Mouse (Mus musculus): ENCODE data around the gene Cpn1. TPM values are rescaled to one million over a fixed set of nuclear protein-coding genes. Genes with fewer than 3 reads are reported as not detected.

Cpn1 gene
- polyA plus RNA-seq, 1 experiment from 2014 or later = 0.14 TPM

- Histone ChIP-seq H3K36me3 (ENCODE audit: control insufficient read depth, insufficient read depth, low read length) (no peaks in the 10 kb centered on the region), H3K9me3 (ENCODE audit: control insufficient read depth, low read length) (no peaks in the 10 kb centered on the region), H3K27me3 (ENCODE audit: control insufficient read depth, insufficient read depth, low read length) (no peaks in the 10 kb centered on the region), H3K4me3 (ENCODE audit: low read depth, low read length) (no peak overlapping the region), H3K9ac (ENCODE audit: low read length) (no peak overlapping the region), H3K27ac (ENCODE audit: low read depth, low read length) (no peak overlapping the region), H3K4me1 (ENCODE audit: control insufficient read depth, insufficient read depth, low read length) (no peaks in the 10 kb centered on the region), H3K4me2 (no peak overlapping the region)
- DNase-seq (ENCODE audit: low spot score, missing footprints) (no peak), ATAC-seq (ENCODE audit: low FRiP score) (no peak)
- 89% methylated on average over 11 of the region's 11 CpGs for WGBS
Observed at GRCm38 (mm10) chr19:43998802-43999527, 12.6 kb upstream of the Cpn1 start.

GRCm38 (mm10) chr19:43998101-43998500 lies 11.7 kb upstream of the Cpn1 start:
- WGBS = 87% methylated on average over 10 of the region's 10 CpGs
- H3K27me3 ChIP-seq (ENCODE audit: control insufficient read depth, insufficient read depth, low read length) = no peaks in the 10 kb centered on the region
- no peaks in the 10 kb centered on the region for H3K36me3 ChIP-seq (ENCODE audit: control insufficient read depth, insufficient read depth, low read length)
- H3K9me3 ChIP-seq (ENCODE audit: control insufficient read depth, low read length) = no peaks in the 10 kb centered on the region
- no peak for ATAC-seq (ENCODE audit: low FRiP score)
- no peak overlapping the region for H3K27ac ChIP-seq (ENCODE audit: low read depth, low read length)
- no peaks in the 10 kb centered on the region for H3K4me1 ChIP-seq (ENCODE audit: control insufficient read depth, insufficient read depth, low read length)
- H3K9ac ChIP-seq (ENCODE audit: low read length) = no peak overlapping the region
- H3K4me2 ChIP-seq = no peak overlapping the region
- H3K4me3 ChIP-seq (ENCODE audit: low read depth, low read length) = no peak overlapping the region
- no peak for DNase-seq (ENCODE audit: low spot score, missing footprints)

GRCm38 (mm10) chr19:43995427-43995826 lies 9.1 kb upstream of the Cpn1 start:
- H3K4me3 ChIP-seq (ENCODE audit: low read depth, low read length) = no peak overlapping the region
- 81% methylated on average over 7 of the region's 7 CpGs for WGBS
- ATAC-seq (ENCODE audit: low FRiP score) (no peak), DNase-seq (ENCODE audit: low spot score, missing footprints) (no peak)
- no peak overlapping the region for H3K4me2 ChIP-seq
- H3K27ac ChIP-seq (ENCODE audit: low read depth, low read length) = no peak overlapping the region
- no peaks in the 10 kb centered on the region for H3K4me1 ChIP-seq (ENCODE audit: control insufficient read depth, insufficient read depth, low read length)
- no peak overlapping the region for H3K9ac ChIP-seq (ENCODE audit: low read length)
- H3K36me3 ChIP-seq (ENCODE audit: control insufficient read depth, insufficient read depth, low read length) = no peaks in the 10 kb centered on the region
- no peaks in the 10 kb centered on the region for H3K27me3 ChIP-seq (ENCODE audit: control insufficient read depth, insufficient read depth, low read length)
- no peaks in the 10 kb centered on the region for H3K9me3 ChIP-seq (ENCODE audit: control insufficient read depth, low read length)

- Histone ChIP-seq H3K27ac (ENCODE audit: low read depth, low read length) (no peak overlapping the region), H3K4me3 (ENCODE audit: low read depth, low read length) (no peak overlapping the region), H3K36me3 (ENCODE audit: control insufficient read depth, insufficient read depth, low read length) (no peaks in the 10 kb centered on the region), H3K27me3 (ENCODE audit: control insufficient read depth, insufficient read depth, low read length) (no peaks in the 10 kb centered on the region), H3K4me2 (no peak overlapping the region), H3K4me1 (ENCODE audit: control insufficient read depth, insufficient read depth, low read length) (no peaks in the 10 kb centered on the region), H3K9ac (ENCODE audit: low read length) (no peak overlapping the region), H3K9me3 (ENCODE audit: control insufficient read depth, low read length) (no peaks in the 10 kb centered on the region)
- peak; percentile 70 for DNase-seq (ENCODE audit: low spot score, missing footprints)
- no peak for ATAC-seq (ENCODE audit: low FRiP score)
- 70% methylated on average over 4 of the region's 4 CpGs for WGBS
Observed at GRCm38 (mm10) chr19:43992464-43992863, 6.1 kb upstream of the Cpn1 start.

- Histone ChIP-seq H3K4me3 (ENCODE audit: low read depth, low read length) (no peak overlapping the region), H3K36me3 (ENCODE audit: control insufficient read depth, insufficient read depth, low read length) (no peaks in the 10 kb centered on the region), H3K27ac (ENCODE audit: low read depth, low read length) (no peak overlapping the region), H3K9ac (ENCODE audit: low read length) (no peak overlapping the region), H3K9me3 (ENCODE audit: control insufficient read depth, low read length) (no peaks in the 10 kb centered on the region), H3K4me1 (ENCODE audit: control insufficient read depth, insufficient read depth, low read length) (no peaks in the 10 kb centered on the region), H3K4me2 (no peak overlapping the region), H3K27me3 (ENCODE audit: control insufficient read depth, insufficient read depth, low read length) (no peaks in the 10 kb centered on the region)
- DNase-seq (ENCODE audit: low spot score, missing footprints) (peak; percentile 61), ATAC-seq (ENCODE audit: low FRiP score) (no peak)
- WGBS = 79% methylated on average over 8 of the region's 8 CpGs
Observed at GRCm38 (mm10) chr19:43990362-43990761, 4.0 kb upstream of the Cpn1 start.

- H3K4me2 ChIP-seq = no peak overlapping the region
- ATAC-seq (ENCODE audit: low FRiP score) (no peak), DNase-seq (ENCODE audit: low spot score, missing footprints) (no peak)
- no peak overlapping the region for H3K27ac ChIP-seq (ENCODE audit: low read depth, low read length)
- 95% methylated on average over 5 of the region's 5 CpGs for WGBS
- no peaks in the 10 kb centered on the region for H3K9me3 ChIP-seq (ENCODE audit: control insufficient read depth, low read length)
- no peak overlapping the region for H3K4me3 ChIP-seq (ENCODE audit: low read depth, low read length)
- no peaks in the 10 kb centered on the region for H3K27me3 ChIP-seq (ENCODE audit: control insufficient read depth, insufficient read depth, low read length)
- no peaks in the 10 kb centered on the region for H3K36me3 ChIP-seq (ENCODE audit: control insufficient read depth, insufficient read depth, low read length)
- H3K4me1 ChIP-seq (ENCODE audit: control insufficient read depth, insufficient read depth, low read length) = no peaks in the 10 kb centered on the region
- no peak overlapping the region for H3K9ac ChIP-seq (ENCODE audit: low read length)
Observed at GRCm38 (mm10) chr19:43981992-43982391, 4.4 kb downstream of the Cpn1 start.

GRCm38 (mm10) chr19:43980711-43981110 lies 5.6 kb downstream of the Cpn1 start:
- no peaks in the 10 kb centered on the region for H3K36me3 ChIP-seq (ENCODE audit: control insufficient read depth, insufficient read depth, low read length)
- no peak overlapping the region for H3K4me3 ChIP-seq (ENCODE audit: low read depth, low read length)
- no peak for DNase-seq (ENCODE audit: low spot score, missing footprints)
- 94% methylated on average over 17 of the region's 17 CpGs for WGBS
- no peak overlapping the region for H3K9ac ChIP-seq (ENCODE audit: low read length)
- no peaks in the 10 kb centered on the region for H3K27me3 ChIP-seq (ENCODE audit: control insufficient read depth, insufficient read depth, low read length)
- no peak overlapping the region for H3K4me2 ChIP-seq
- no peak for ATAC-seq (ENCODE audit: low FRiP score)
- no peaks in the 10 kb centered on the region for H3K9me3 ChIP-seq (ENCODE audit: control insufficient read depth, low read length)
- no peaks in the 10 kb centered on the region for H3K4me1 ChIP-seq (ENCODE audit: control insufficient read depth, insufficient read depth, low read length)
- H3K27ac ChIP-seq (ENCODE audit: low read depth, low read length) = no peak overlapping the region

- H3K27me3 ChIP-seq (ENCODE audit: control insufficient read depth, insufficient read depth, low read length) = no peaks in the 10 kb centered on the region
- H3K9me3 ChIP-seq (ENCODE audit: control insufficient read depth, low read length) = no peaks in the 10 kb centered on the region
- 85% methylated on average over 3 of the region's 3 CpGs for WGBS
- no peaks in the 10 kb centered on the region for H3K36me3 ChIP-seq (ENCODE audit: control insufficient read depth, insufficient read depth, low read length)
- H3K4me3 ChIP-seq (ENCODE audit: low read depth, low read length) = no peak overlapping the region
- DNase-seq (ENCODE audit: low spot score, missing footprints) (no peak), ATAC-seq (ENCODE audit: low FRiP score) (no peak)
- H3K9ac ChIP-seq (ENCODE audit: low read length) = no peak overlapping the region
- H3K27ac ChIP-seq (ENCODE audit: low read depth, low read length) = no peak overlapping the region
- H3K4me1 ChIP-seq (ENCODE audit: control insufficient read depth, insufficient read depth, low read length) = no peaks in the 10 kb centered on the region
- H3K4me2 ChIP-seq = no peak overlapping the region
Observed at GRCm38 (mm10) chr19:43977799-43978198, 8.6 kb downstream of the Cpn1 start.

GRCm38 (mm10) chr19:43976661-43977060 lies 9.7 kb downstream of the Cpn1 start:
- no peak overlapping the region for H3K9ac ChIP-seq (ENCODE audit: low read length)
- H3K27me3 ChIP-seq (ENCODE audit: control insufficient read depth, insufficient read depth, low read length) = no peaks in the 10 kb centered on the region
- no peak overlapping the region for H3K4me3 ChIP-seq (ENCODE audit: low read depth, low read length)
- H3K36me3 ChIP-seq (ENCODE audit: control insufficient read depth, insufficient read depth, low read length) = no peaks in the 10 kb centered on the region
- WGBS = 77% methylated on average over 6 of the region's 6 CpGs
- no peak overlapping the region for H3K4me2 ChIP-seq
- H3K9me3 ChIP-seq (ENCODE audit: control insufficient read depth, low read length) = no peaks in the 10 kb centered on the region
- H3K4me1 ChIP-seq (ENCODE audit: control insufficient read depth, insufficient read depth, low read length) = no peaks in the 10 kb centered on the region
- ATAC-seq (ENCODE audit: low FRiP score) (no peak), DNase-seq (ENCODE audit: low spot score, missing footprints) (no peak)
- no peak overlapping the region for H3K27ac ChIP-seq (ENCODE audit: low read depth, low read length)
